Mouse (Mus musculus) forebrain, embryonic 15.5 days (tissue): ENCODE results near the gene Nbl1. TPM values are rescaled to one million over a fixed set of nuclear protein-coding genes. Genes with fewer than 3 reads are reported as not detected.

Experiments used
- ATAC-seq: fragments of 200-750 bp; cut with Nextera tagmentation; replicated peaks from 2 replicates; pipeline ENCODE4 v1.8.0; 2017; ENCODE audit warnings: mild to moderate bottlenecking, moderate TSS enrichment, moderate library complexity
- H3K27ac ChIP-seq: fragments of 300-500 bp; sonication (generic); replicated peaks from 2 replicates; pipeline ENCODE4 v1.5.1; 2015; ENCODE audit warnings: mild to moderate bottlenecking, inconsistent platforms
- H3K27me3 ChIP-seq: fragments of 300-500 bp; sonication (generic); 2 replicates; pipeline ENCODE4 v1.6.1; 2015; ENCODE audit warnings: inconsistent platforms
- H3K36me3 ChIP-seq: fragments of 300-500 bp; sonication (generic); 2 replicates; pipeline ENCODE4 v1.6.1; 2015; ENCODE audit warnings: mild to moderate bottlenecking, inconsistent platforms
- H3K4me1 ChIP-seq: fragments of 300-500 bp; sonication (generic); 2 replicates; pipeline ENCODE4 v1.6.1; 2015; ENCODE audit warnings: inconsistent platforms
- H3K4me2 ChIP-seq: fragments of 300-500 bp; sonication (generic); replicated peaks from 2 replicates; pipeline ENCODE4 v1.6.1; 2015; ENCODE audit warnings: mild to moderate bottlenecking, inconsistent platforms
- H3K4me3 ChIP-seq: fragments of 300-500 bp; sonication (generic); 2 replicates; pipeline ENCODE4 v1.5.1; 2015; ENCODE audit warnings: mild to moderate bottlenecking, inconsistent platforms
- H3K9ac ChIP-seq: fragments of 300-500 bp; sonication (generic); replicated peaks from 2 replicates; pipeline ENCODE4 v1.6.1; 2015; ENCODE audit warnings: mild to moderate bottlenecking, inconsistent platforms
- H3K9me3 ChIP-seq: fragments of 300-500 bp; sonication (generic); 2 replicates; pipeline ENCODE4 v1.6.1; 2016; ENCODE audit warnings: inconsistent platforms
- WGBS: fragments of 180-500 bp; shearing (Covaris S2); methylation state at CpG from one replicate; pipeline ENCODE4 v1.1.7; 2015; ENCODE audit warnings: mixed read lengths; 5-methylcytosine and 5-hydroxymethylcytosine counted together
- polyA plus RNA-seq: library from polyadenylated mRNA; unstranded; fragments of >200 nt; fragmentation: Nextera tagmentation; extraction: Ambion mirVana; gene quantifications from 2 replicates; pipeline ENCODE4 v1.2.1, GENCODE M21; 2015

Gene Nbl1
- polyA plus RNA-seq: 23.5 and 24.6 TPM in 2 replicates

DNA sequence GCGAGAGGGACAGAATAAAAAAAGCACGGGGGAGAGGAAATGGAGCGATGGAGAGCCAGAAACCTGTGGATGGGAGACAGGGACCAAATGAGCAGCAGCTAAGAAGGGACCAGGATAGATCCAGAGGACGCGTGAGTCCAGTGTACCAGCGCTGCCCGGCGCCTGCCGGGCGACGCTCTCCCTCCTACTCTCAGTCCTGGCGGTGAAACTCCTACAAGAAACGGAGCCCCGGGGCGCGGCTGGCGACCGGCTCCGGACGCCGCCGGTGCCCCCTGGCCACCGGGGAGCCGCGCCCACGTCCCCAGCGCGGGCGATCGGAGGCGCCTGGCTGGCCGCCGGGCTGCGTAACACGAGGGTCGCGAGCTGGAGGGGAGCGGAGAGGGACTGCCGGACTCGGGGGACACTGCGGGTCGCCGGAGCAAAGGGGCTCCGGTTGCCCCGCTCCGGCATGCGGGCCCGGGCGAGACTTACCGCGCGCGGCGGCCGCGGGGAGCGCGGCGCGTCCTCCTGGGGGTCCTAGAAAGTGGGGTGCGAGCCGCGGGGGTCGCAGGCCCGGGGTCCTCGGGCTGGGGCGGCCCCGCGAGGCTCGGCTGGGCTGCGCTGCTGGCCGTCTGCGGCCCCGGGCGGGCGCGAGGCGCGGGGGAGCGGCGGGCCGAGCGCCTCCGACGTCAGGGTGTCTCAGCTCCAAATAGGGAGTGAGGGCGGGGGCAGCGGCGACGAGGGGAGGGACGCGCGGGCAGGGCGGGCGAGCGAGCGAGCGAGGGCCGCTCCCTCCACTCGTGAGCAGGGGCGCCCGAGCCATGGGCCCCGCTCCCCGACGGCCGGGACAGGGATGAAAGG lies at the start of gene Nbl1:
Nbl1 (minus strand) TSS at position 638 of the 840 bp plus-strand sequence.
- peak within 1 kb of the TSS; percentile 17; the same call in 1 of the 2 replicates for H3K27ac ChIP-seq
- ATAC-seq: no peak

DNA sequence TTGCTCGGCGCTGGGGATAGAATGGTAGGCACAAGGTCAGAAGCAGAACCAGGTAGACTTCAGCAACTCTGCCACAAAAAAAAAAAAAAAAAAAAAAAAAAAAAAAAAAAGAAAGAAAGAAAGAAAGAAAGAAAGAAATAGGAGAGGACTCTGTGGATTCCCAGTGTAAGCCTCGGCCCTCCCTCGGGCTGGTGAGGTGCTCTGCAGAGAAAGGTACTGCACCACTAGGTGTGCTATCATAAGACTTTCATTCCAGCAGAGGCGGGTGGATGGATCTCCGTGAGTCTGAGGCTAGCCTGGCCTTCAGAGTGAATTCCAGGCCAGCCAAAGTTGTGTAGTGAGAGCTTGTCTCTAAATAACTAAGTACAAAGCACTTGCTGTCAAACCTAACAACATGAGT lies 49.0 kb upstream of the Nbl1 start:
- WGBS: 77% methylated on average over 6 of the region's 6 CpGs
- Histone ChIP-seq H3K4me1 (no peaks in the 10 kb centered on the region), H3K27ac (no peak overlapping the region), H3K36me3 (no peaks in the 10 kb centered on the region), H3K9me3 (no peaks in the 10 kb centered on the region), H3K4me3 (no peak overlapping the region), H3K27me3 (no peaks in the 10 kb centered on the region), H3K4me2 (no peak overlapping the region), H3K9ac (no peak overlapping the region)
- no peak for ATAC-seq

More for the DNA sequence above, at the start of gene Nbl1:
- H3K36me3 ChIP-seq: no peaks in the 10 kb centered on the region
- peak within 1 kb of the TSS; percentile 51 for H3K9ac ChIP-seq
- peak within 1 kb of the TSS; percentile 57 for H3K4me3 ChIP-seq
- H3K9me3 ChIP-seq: no peaks in the 10 kb centered on the region
- peaks cover 20% of the 10 kb centered on the region for H3K4me1 ChIP-seq
- peaks cover 44% of the 10 kb centered on the region for H3K27me3 ChIP-seq
- peak within 1 kb of the TSS; percentile 94 for H3K4me2 ChIP-seq
- under 1% methylated on average over 90 of the region's 105 CpGs for WGBS

DNA sequence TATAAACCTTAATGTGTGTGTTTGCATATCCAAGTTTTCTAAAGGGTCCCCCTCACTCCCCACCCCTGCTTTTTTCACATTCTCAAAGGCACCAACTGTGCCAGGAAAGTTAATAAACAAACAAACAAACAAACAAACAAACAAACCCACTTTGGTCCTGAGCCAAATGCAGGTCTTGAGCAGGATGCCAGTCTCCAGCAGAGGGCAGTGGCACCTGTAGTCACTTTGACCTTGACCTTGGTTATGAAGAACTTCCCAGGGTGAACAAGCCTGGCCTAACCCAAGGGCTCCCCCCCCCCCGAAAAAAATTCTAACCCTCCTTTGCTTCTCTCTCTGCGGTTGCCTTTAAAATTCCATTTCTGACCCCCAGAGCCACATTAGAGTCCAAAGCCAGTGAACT lies 47.5 kb upstream of the Nbl1 start:
- no peak overlapping the region for H3K27ac ChIP-seq
- no peaks in the 10 kb centered on the region for H3K4me1 ChIP-seq
- H3K36me3 ChIP-seq: no peaks in the 10 kb centered on the region
- no peaks in the 10 kb centered on the region for H3K27me3 ChIP-seq
- 78% methylated on average over 2 of the region's 2 CpGs for WGBS
- no peak overlapping the region for H3K4me2 ChIP-seq
- no peak for ATAC-seq
- H3K4me3 ChIP-seq: no peak overlapping the region
- no peaks in the 10 kb centered on the region for H3K9me3 ChIP-seq
- no peak overlapping the region for H3K9ac ChIP-seq

DNA sequence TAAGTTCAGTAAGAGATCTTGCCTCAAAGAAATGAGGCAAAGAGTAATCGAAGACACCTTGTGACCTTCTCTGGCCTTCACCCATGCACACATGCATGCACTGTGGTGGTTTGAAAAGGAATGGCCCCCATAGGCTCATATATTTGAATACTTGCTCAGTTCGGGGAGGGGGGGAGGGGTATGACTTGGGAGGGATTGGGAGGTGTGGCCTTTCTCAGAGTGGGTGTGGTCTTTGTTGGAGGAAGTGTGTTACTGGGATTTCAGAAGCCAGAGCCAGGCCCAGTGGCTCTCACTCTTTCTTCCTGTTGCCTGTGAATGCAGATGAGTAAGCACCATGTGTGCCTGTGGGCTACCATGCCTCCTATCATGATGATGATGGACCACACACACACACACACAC lies 43.2 kb upstream of the Nbl1 start:
- H3K27me3 ChIP-seq: no peaks in the 10 kb centered on the region
- no peak overlapping the region for H3K4me3 ChIP-seq
- H3K4me1 ChIP-seq: peaks cover 9% of the 10 kb centered on the region
- no peaks in the 10 kb centered on the region for H3K9me3 ChIP-seq
- no peak overlapping the region for H3K4me2 ChIP-seq
- ATAC-seq: no peak
- no peak overlapping the region for H3K27ac ChIP-seq
- no peak overlapping the region for H3K9ac ChIP-seq
- 84% methylated on average over 2 of the region's 2 CpGs for WGBS
- no peaks in the 10 kb centered on the region for H3K36me3 ChIP-seq

DNA sequence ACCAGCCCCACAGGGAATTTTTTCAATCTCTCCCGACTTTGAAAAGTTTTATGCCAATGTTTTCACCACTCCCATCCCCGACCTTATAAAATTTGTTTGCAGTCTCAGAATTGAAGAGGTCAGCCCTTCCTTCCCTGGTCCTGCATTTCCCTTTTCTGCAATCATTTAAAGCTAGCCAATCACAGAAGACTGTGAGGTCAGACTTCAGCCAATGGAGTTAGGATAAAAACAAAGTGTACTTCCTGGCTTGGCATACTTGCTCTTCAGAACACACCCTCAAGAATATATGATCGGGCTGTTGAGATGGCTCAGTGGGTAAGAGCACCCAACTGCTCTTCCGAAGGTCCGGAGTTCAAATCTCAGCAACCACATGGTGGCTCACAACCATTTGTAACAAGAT lies 40.3 kb upstream of the Nbl1 start:
- Histone ChIP-seq H3K36me3 (no peaks in the 10 kb centered on the region), H3K9ac (no peak overlapping the region), H3K27ac (no peak overlapping the region), H3K9me3 (no peaks in the 10 kb centered on the region), H3K4me3 (no peak overlapping the region), H3K4me2 (no peak overlapping the region), H3K4me1 (peaks cover 28% of the 10 kb centered on the region), H3K27me3 (no peaks in the 10 kb centered on the region)
- ATAC-seq: no peak
- WGBS: 86% methylated on average over 5 of the region's 5 CpGs

DNA sequence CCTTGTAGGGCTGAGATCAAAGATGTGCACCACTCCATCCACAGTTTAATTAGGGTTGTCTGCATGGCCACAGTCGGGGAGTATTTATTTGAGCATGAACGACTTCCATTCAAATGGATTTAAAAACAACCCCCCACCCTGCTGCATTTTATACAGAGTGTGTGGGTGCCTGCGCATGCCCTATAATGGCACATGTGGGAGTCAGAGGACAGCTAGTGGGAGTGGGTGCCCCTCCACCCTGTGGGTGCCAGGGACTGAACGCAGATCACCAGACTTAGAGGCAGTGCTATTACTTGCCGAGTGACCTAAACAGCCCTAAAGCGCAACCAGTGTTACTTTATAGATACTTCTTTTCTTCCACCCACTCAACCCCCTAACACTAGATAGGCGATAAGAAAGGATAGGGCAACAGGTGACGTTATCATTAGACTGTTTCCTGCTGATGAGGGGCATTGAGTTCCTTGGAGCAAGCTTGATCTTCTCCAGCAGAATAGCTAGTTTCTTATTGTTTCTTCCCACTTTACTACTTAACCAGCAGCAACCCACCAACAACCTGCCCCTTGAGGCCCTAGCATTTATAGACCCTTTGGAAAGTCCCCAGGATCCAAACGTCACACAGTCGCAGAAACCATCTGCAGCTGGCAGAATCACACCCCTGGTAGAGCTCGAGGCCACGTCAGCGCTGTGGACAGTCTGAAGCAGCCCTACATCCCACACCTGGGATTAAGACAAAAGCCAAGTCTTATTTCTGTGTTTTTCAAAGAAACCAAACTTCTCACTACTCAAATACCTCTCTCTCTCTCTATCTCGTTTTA lies 39.3 kb upstream of the Nbl1 start:
- no peak for ATAC-seq
- Histone ChIP-seq H3K9ac (no peak overlapping the region), H3K4me1 (peaks cover 28% of the 10 kb centered on the region), H3K9me3 (no peaks in the 10 kb centered on the region), H3K27ac (no peak overlapping the region), H3K4me2 (peak overlapping the region; percentile 82), H3K27me3 (no peaks in the 10 kb centered on the region), H3K36me3 (no peaks in the 10 kb centered on the region), H3K4me3 (peak overlapping the region; percentile 93; the same call in 1 of the 2 replicates)
- 87% methylated on average over 14 of the region's 14 CpGs for WGBS

DNA sequence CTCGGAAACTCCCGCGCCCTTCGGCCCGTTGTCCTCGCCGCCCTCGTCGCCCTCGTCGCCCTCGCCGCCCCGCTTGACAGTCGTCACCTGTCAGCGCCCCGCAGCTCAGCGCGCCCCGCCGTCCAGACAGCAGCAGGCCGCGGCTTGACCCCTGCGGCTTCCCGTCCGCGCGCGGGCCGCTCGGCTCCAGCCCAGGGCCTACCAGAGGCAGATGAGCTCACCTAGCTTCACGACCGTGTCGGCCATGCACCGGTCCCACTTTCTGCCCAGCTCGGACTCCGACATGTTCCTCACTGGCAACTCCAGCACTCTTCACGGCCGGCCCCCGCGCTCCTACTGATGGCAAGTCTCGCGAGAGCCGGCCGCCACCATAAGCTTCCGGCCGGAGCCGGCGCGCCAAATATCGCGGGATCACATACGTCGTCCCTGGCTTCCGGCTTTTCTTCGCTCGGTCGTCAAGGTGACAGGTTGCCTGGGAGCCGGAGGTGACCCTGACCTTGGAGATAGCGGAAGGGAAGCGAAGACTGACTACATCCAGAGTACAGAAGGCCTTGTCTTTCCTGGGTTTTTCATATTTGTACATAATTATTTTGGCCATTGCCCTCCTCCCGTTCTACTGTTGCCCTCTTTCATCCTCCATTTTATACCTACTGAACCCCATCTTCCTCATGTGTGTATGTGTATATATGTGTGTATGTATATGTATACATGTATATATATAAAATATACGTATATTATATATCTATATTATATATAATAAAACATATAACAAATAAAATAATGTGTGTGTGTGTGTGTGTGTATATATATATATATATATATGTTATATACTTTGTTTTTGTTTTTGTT lies 38.1 kb upstream of the Nbl1 start, which contains the start of gene Minos1:
Minos1 (minus strand) TSS at position 413 of the 849 bp plus-strand sequence.
- Histone ChIP-seq H3K4me2 (peak within 1 kb of the TSS; percentile 82), H3K27ac (peak within 1 kb of the TSS; percentile 85), H3K4me3 (peak within 1 kb of the TSS; percentile 93), H3K27me3 (no peaks in the 10 kb centered on the region), H3K4me1 (peaks cover 28% of the 10 kb centered on the region), H3K9ac (peak within 1 kb of the TSS; percentile 89), H3K9me3 (no peaks in the 10 kb centered on the region), H3K36me3 (no peaks in the 10 kb centered on the region)
- peak; percentile 99 for ATAC-seq
- under 1% methylated on average over 63 of the region's 63 CpGs for WGBS

DNA sequence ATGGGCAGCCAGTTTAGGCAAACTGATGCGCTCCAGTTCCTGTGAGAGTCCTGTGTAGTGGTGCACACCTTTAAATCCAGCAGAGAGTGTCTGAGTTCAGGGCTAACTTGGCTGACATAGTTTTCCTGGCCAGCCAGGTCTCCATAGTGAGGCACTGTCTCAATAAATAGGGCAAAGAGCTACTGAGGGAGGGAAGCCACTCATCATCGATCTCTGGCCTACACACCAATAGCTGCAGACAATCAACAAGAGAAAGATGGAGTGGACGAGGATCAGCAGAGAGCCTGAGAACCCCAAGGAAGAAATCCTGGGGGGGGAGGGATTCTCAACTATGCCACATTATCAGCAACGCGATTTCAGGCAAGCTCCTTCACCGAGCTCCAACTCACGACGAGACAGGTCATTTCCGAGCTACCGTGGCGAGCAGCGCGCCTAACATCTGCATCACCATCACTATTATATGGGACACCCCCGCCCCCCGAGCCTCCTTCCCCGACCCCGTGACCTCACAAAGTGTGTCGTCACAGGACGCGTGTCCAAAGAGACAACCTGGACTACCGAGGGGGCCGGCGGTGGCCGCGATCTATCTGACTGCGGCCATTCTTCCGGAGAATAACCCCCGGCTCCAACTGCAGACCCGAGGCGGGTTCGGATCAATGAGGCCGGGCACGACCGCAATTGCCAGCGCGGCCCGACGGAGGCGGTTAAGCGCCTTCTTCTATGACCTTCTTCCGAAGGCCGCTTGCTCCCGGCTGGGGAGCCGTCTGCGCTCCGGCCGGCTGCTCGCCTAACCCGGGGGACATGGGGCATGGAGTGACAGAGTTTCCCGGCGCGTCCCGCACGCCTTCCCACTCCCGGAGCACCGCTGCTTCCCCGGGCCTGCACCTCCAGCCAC lies 37.3 kb upstream of the Nbl1 start:
- no peak for ATAC-seq
- WGBS: 3% methylated on average over 57 of the region's 57 CpGs
- H3K27ac ChIP-seq: peak overlapping the region; percentile 85
- peak overlapping the region; percentile 82 for H3K4me2 ChIP-seq
- H3K9me3 ChIP-seq: no peaks in the 10 kb centered on the region
- peak overlapping the region; percentile 93 for H3K4me3 ChIP-seq
- peaks cover 28% of the 10 kb centered on the region for H3K4me1 ChIP-seq
- peak overlapping the region; percentile 89 for H3K9ac ChIP-seq
- no peaks in the 10 kb centered on the region for H3K36me3 ChIP-seq
- H3K27me3 ChIP-seq: no peaks in the 10 kb centered on the region

DNA sequence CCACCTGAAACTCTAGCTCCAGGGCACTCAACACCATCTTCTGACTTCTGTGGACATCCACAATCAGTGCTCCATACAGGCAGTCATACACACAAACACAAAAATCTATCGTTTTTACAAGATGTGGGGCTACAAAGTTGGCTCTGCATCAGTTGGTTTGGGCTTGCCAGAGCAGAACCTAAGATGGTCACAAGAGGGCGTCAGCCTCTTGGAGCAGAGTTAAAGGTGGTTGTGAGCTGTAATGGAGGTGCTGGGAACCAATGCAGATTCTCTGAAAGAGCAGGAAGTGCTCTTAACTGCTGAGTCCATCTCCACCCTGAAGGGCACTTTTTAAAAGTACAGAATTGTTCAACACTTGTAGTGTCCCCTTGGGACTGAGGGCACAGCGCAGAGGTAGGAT lies 33.7 kb upstream of the Nbl1 start:
- Histone ChIP-seq H3K27me3 (no peaks in the 10 kb centered on the region), H3K36me3 (no peaks in the 10 kb centered on the region), H3K27ac (no peak overlapping the region), H3K4me3 (no peak overlapping the region), H3K9me3 (no peaks in the 10 kb centered on the region), H3K4me1 (peaks cover 20% of the 10 kb centered on the region), H3K4me2 (no peak overlapping the region), H3K9ac (no peak overlapping the region)
- no peak for ATAC-seq
- WGBS: 95% methylated on average over 3 of the region's 3 CpGs

DNA sequence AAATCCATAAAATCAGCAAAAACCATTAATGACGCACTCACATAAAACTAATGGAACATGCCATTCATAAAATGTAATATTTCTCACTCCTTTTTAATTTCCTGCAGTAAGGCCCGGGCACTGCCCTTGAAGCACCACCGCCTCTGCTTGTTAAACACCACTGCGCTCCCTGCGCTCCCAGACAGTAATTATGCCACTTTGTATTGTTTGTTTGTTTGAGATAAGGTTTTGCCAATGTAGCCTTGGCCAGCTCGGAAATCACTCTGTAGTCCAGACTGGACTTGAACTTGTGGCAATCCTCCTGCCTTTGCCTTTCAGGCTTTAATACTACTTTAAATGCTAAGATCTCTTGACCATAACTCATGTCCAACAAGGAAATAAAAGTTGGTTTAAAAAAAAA lies 32.1 kb upstream of the Nbl1 start:
- Histone ChIP-seq H3K4me2 (no peak overlapping the region), H3K27ac (no peak overlapping the region), H3K36me3 (no peaks in the 10 kb centered on the region), H3K4me1 (peaks cover 17% of the 10 kb centered on the region), H3K4me3 (no peak overlapping the region), H3K9ac (no peak overlapping the region), H3K9me3 (no peaks in the 10 kb centered on the region), H3K27me3 (no peaks in the 10 kb centered on the region)
- ATAC-seq: no peak
- 90% methylated on average over 6 of the region's 6 CpGs for WGBS

DNA sequence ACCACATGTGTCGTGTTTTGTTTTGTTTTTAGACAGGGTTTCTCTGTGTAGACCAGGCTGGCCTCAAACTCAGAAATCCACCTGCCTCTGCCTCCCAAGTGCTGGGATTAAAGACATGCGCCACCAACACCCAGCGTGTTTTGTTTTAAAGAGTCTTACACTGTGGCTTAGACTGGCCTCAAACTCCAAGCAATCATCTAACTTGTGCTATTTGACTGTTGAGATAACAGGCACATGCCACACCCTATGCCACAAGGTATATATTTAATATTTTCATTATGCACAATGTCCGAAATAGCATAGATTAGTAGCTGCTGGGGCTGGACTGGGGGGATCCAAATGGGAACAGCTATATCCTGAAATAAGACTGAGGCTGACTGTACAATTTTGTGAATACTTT lies 29.8 kb upstream of the Nbl1 start:
- WGBS: 93% methylated on average over 4 of the region's 4 CpGs
- Histone ChIP-seq H3K27me3 (no peaks in the 10 kb centered on the region), H3K4me1 (no peaks in the 10 kb centered on the region), H3K9me3 (no peaks in the 10 kb centered on the region), H3K9ac (no peak overlapping the region), H3K4me2 (no peak overlapping the region), H3K36me3 (no peaks in the 10 kb centered on the region), H3K4me3 (no peak overlapping the region), H3K27ac (no peak overlapping the region)
- ATAC-seq: no peak
